Mouse (Mus musculus): Measurements from ENCODE around the gene Npsr1. TPM values are rescaled to one million over a fixed set of nuclear protein-coding genes. Genes with fewer than 3 reads are reported as not detected.

Npsr1 gene
- polyA plus RNA-seq, 1 experiment from 2014 or later = not detected

DNA sequence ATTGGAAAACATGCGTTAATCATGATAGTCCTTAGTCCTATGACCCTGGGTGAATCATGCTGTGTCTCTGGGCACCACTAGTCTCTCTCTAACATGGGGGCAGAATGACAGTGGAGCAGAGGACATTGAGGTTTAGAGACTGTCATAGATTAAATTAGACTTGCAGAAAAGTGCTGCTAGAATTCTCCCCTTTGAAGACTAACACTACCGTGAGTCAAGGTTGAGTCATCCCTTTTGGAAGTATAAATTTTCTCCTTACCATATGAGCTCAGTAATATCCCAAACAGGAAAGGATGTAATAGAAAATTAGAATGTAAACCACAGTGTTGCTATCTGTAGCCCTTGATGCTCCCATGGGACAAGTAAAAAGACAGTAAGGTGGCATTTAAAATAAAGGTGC lies 218.0 kb downstream of the Npsr1 start:
- ATAC-seq = no peak
- H3K36me3 ChIP-seq (ENCODE audit: poor library complexity, severe bottlenecking) = no peaks in the 10 kb centered on the region
- H3K9ac ChIP-seq = no peak overlapping the region
- no peaks in the 10 kb centered on the region for H3K4me1 ChIP-seq
- H3K9me3 ChIP-seq (replicated peaks) = no peaks in the 10 kb centered on the region
- no peak overlapping the region for H3K27ac ChIP-seq
- H3K27me3 ChIP-seq = no peaks in the 10 kb centered on the region
- 95% methylated on average over 2 of the region's 2 CpGs for WGBS
- H3K4me3 ChIP-seq = no peak overlapping the region
- no peak overlapping the region for H3K4me2 ChIP-seq

DNA sequence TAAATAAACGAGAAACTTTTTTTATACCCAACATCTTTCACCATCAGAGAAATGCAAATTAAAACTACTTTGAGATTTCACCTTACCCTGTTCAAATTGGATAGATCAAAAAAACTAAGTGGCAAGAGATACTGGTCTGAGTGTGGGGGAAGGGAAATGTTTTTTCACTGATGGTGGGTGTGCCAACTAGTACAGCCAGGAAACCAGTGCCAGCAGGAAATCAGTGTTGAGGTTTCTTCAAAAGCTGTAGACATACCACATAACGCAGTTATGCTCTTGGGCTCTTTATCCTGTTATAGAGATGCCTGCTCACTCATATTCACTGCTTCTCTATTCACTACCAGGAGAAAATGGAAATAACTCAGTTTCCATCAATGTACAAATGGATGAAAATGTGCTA lies 233.9 kb downstream of the Npsr1 start:
- Histone ChIP-seq H3K27me3 (no peaks in the 10 kb centered on the region), H3K9me3 (replicated peaks) (no peaks in the 10 kb centered on the region), H3K4me1 (no peaks in the 10 kb centered on the region), H3K4me2 (no peak overlapping the region), H3K36me3 (ENCODE audit: poor library complexity, severe bottlenecking) (no peaks in the 10 kb centered on the region), H3K9ac (no peak overlapping the region), H3K4me3 (no peak overlapping the region), H3K27ac (no peak overlapping the region)
- 80% methylated on average over 2 of the region's 2 CpGs for WGBS
- no peak for ATAC-seq

DNA sequence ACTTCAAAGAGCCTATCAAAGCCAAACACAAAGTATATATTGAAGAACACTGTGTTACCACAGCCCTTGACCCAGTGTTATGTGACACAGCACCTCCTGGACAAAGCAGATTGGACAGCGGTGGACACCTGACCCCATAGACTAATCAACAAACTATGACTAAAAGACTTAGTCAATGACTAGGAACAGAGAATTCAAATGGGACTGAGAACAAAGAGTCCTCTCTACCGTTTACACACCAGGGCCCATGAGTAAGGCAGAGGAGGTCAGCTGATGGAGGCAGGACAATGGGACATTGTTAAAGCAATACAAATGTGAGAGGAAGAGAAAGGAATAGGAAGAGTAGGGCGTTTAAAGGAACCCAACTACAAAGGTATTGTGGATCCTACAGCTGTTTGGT lies 243.5 kb downstream of the Npsr1 start:
- Histone ChIP-seq H3K4me1 (peaks cover 7% of the 10 kb centered on the region; the same call in 1 of the 2 replicates), H3K9me3 (replicated peaks) (no peaks in the 10 kb centered on the region), H3K9ac (no peak overlapping the region), H3K27me3 (no peaks in the 10 kb centered on the region), H3K4me2 (no peak overlapping the region), H3K4me3 (no peak overlapping the region), H3K27ac (no peak overlapping the region), H3K36me3 (ENCODE audit: poor library complexity, severe bottlenecking) (no peaks in the 10 kb centered on the region)
- ATAC-seq = no peak
- 46% methylated on average over 3 of the region's 3 CpGs for WGBS

DNA sequence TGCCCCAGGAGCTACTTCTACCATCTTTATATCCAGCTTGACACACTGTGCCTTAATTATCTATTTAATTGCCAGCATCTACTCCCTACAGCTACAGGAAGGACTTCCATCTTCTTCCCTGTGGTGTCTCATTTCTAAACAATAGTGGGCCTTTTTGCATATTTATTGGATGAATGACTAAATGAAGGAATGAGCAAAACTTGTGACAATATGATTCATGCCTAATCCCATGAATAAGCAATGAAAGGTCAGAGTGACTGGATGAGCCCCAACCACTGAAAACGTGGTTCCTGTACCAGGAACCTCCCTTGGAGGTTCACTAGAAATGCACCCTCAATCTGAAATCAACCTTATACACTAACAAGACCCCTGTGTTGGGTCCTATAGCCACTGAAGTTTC lies 249.2 kb downstream of the Npsr1 start:
- WGBS = 14% methylated on average over 1 of the region's 1 CpGs

DNA sequence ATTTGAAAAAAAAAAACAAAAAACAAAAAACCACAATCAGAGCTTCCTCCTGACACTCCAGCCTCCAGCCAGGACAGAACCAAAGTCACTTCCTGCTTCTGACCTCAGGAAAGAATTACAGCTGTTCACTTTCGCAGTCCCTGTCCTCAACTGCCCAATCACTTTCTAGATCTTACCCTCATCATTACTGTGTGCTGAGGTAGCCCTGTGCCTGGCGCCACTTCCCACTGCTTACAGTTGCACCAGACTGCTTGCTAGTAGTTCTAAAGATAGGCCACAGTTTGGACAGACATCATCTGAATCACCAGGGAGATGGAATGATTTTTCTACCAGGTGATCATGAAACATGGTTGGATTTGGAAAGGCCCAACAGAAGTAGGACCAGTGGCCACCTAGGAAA lies 251.7 kb downstream of the Npsr1 start:
- H3K36me3 ChIP-seq (ENCODE audit: poor library complexity, severe bottlenecking) = no peaks in the 10 kb centered on the region
- no peaks in the 10 kb centered on the region for H3K27me3 ChIP-seq
- WGBS = 96% methylated on average over 2 of the region's 2 CpGs
- no peak for ATAC-seq
- no peak overlapping the region for H3K27ac ChIP-seq
- H3K4me1 ChIP-seq = peaks cover 10% of the 10 kb centered on the region; the same call in 1 of the 2 replicates
- no peak overlapping the region for H3K4me3 ChIP-seq
- H3K9me3 ChIP-seq (replicated peaks) = no peaks in the 10 kb centered on the region
- no peak overlapping the region for H3K9ac ChIP-seq
- H3K4me2 ChIP-seq = no peak overlapping the region

More for the DNA sequence above, 249.2 kb downstream of the Npsr1 start:
- H3K27ac ChIP-seq = no peak overlapping the region
- H3K4me3 ChIP-seq = no peak overlapping the region
- H3K9ac ChIP-seq = no peak overlapping the region
- no peaks in the 10 kb centered on the region for H3K9me3 ChIP-seq (replicated peaks)
- no peaks in the 10 kb centered on the region for H3K36me3 ChIP-seq (ENCODE audit: poor library complexity, severe bottlenecking)
- no peak for ATAC-seq
- H3K4me2 ChIP-seq = no peak overlapping the region
- peaks cover 10% of the 10 kb centered on the region; the same call in 1 of the 2 replicates for H3K4me1 ChIP-seq
- H3K27me3 ChIP-seq = no peaks in the 10 kb centered on the region

DNA sequence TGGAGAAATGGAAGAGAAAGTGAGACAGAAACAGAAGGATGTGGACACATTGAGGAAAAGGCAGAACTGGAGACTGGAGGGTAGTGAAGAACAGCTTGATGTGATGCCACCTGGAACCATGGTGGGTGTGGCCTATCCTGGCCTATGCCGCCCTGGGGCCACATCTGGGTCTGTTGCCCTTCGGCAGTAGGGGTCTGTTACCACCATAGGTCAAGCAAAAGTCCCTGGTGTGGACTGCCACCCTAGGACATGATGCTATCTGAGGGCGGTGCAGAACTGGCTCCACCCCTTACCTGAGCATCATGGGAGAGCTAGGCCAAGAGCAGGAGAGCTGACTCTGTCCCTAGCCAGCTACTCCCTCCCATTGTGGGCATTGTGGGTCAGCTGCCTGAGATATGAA lies 253.6 kb downstream of the Npsr1 start:
- Histone ChIP-seq H3K4me1 (0 out of 2 replicates have a peak, but pooled peaks cover 2% of the 10 kb centered on the region), H3K36me3 (ENCODE audit: poor library complexity, severe bottlenecking) (no peaks in the 10 kb centered on the region), H3K9me3 (replicated peaks) (no peaks in the 10 kb centered on the region), H3K4me3 (no peak overlapping the region), H3K27me3 (no peaks in the 10 kb centered on the region), H3K27ac (no peak overlapping the region), H3K4me2 (no peak overlapping the region), H3K9ac (no peak overlapping the region)
- WGBS = 100% methylated on average over 1 of the region's 3 CpGs
- ATAC-seq = no peak
